Mouse (Mus musculus): ENCODE measurements at regions not wholly inside any gene's neighbourhood (a gene's known extent, or its start where the extent isn't known, plus 50 kb on each side); places are given as distances from the start of the nearest gene placed in this dataset.

DNA sequence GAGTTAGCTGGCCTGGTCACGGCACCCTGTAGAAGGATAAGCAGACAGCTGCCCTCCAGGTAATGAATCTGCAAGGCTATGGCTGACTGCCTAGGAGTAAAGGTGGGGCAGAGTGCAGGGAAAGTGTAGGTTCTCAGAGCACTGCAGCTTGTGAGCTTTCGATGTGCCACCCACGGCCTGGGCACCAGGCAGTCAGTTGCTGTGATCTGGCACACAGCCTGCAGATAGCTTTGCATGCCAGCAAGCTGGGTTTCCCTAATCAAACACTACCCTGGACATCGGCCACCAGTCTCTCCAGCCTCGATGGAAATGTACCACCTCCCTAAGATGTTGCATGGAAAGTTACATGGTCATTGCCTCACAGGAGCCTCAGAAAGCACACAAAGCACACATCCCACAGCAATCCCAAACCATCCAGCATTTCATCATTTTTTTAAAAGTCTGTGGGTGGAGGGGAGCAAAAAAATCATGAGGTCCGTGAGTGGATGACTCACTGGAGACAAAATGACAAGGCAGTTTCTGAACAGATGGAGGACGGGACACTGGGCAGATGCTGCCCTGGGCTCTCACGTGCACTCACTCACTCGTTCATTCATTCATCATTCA, 112.7 kb downstream of the Ets2 start:
- H3K9me3 ChIP-seq (ENCODE audit: low read length), result no peaks in the 10 kb centered on the region
- H3K4me1 ChIP-seq (ENCODE audit: insufficient read depth), result 0 out of 2 replicates have a peak, but pooled peaks cover 3% of the 10 kb centered on the region
- 59% methylated on average over 9 of the region's 9 CpGs for WGBS
- H3K4me2 ChIP-seq (ENCODE audit: low read depth), result no peak overlapping the region
- no peak overlapping the region for H3K9ac ChIP-seq
- no peak overlapping the region for H3K27ac ChIP-seq (ENCODE audit: low read depth, low read length)
- ATAC-seq (no peak), DNase-seq (no peak)
- no peaks in the 10 kb centered on the region for H3K36me3 ChIP-seq (ENCODE audit: insufficient read depth)
- no peak for TF ChIP-seq CTCF (IDR thresholded peaks at IDR 0.05; ENCODE audit: low read depth)
- no peaks in the 10 kb centered on the region for H3K27me3 ChIP-seq (ENCODE audit: insufficient read depth, low read length)
- H3K4me3 ChIP-seq (ENCODE audit: low read depth, low read length), result no peak overlapping the region

DNA sequence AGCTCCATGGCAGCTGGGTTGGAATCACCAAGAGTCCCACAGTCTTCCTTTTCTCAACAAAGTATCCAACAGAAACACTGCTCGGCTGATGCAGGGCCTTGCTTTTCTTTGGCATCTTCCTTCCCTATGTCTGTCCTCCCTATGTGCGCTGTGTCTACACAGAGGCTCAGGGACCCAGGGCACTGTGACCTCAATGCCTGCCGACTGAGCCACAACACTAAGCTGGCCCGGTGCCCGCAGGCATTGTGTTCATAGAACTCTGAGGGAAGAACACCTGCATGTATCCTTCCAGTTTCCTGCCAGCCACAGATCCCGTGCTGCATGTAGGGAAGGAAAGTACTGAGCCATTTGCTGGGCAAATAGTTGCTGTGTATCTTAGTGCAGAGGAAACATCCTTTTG, 109.2 kb downstream of the Ets2 start:
- Histone ChIP-seq H3K9ac (no peak overlapping the region), H3K9me3 (ENCODE audit: low read length) (no peaks in the 10 kb centered on the region), H3K27ac (ENCODE audit: low read depth, low read length) (no peak overlapping the region), H3K4me2 (ENCODE audit: low read depth) (no peak overlapping the region), H3K36me3 (ENCODE audit: insufficient read depth) (no peaks in the 10 kb centered on the region), H3K27me3 (ENCODE audit: insufficient read depth, low read length) (no peaks in the 10 kb centered on the region), H3K4me1 (ENCODE audit: insufficient read depth) (0 out of 2 replicates have a peak, but pooled peaks cover 3% of the 10 kb centered on the region), H3K4me3 (ENCODE audit: low read depth, low read length) (no peak overlapping the region)
- DNase-seq (no peak), ATAC-seq (no peak)
- no peak for TF ChIP-seq CTCF (IDR thresholded peaks at IDR 0.05; ENCODE audit: low read depth)
- 47% methylated on average over 6 of the region's 6 CpGs for WGBS

- Histone ChIP-seq H3K4me1 (ENCODE audit: insufficient read depth) (0 out of 2 replicates have a peak, but pooled peaks cover 3% of the 10 kb centered on the region), H3K36me3 (ENCODE audit: insufficient read depth) (no peaks in the 10 kb centered on the region), H3K9me3 (ENCODE audit: low read length) (no peaks in the 10 kb centered on the region), H3K9ac (no peak overlapping the region), H3K4me3 (ENCODE audit: low read depth, low read length) (no peak overlapping the region), H3K4me2 (ENCODE audit: low read depth) (no peak overlapping the region), H3K27me3 (ENCODE audit: insufficient read depth, low read length) (no peaks in the 10 kb centered on the region), H3K27ac (ENCODE audit: low read depth, low read length) (no peak overlapping the region)
- ATAC-seq, result no peak
- 96% methylated on average over 21 of the region's 21 CpGs for WGBS
- no peak for TF ChIP-seq CTCF (IDR thresholded peaks at IDR 0.05; ENCODE audit: low read depth)
- DNase-seq, result no peak
These were observed 107.4 kb downstream of the Ets2 start for GRCm38 (mm10) chr16:95809127-95809876.

GRCm38 (mm10) chr16:95806510-95806909, 104.6 kb downstream of the Ets2 start:
- DNase-seq, result no peak
- H3K36me3 ChIP-seq (ENCODE audit: insufficient read depth), result no peaks in the 10 kb centered on the region
- no peak overlapping the region for H3K9ac ChIP-seq
- ATAC-seq, result no peak
- H3K27ac ChIP-seq (ENCODE audit: low read depth, low read length), result no peak overlapping the region
- 80% methylated on average over 5 of the region's 5 CpGs for WGBS
- TF ChIP-seq CTCF (IDR thresholded peaks at IDR 0.05; ENCODE audit: low read depth), result no peak
- no peak overlapping the region for H3K4me3 ChIP-seq (ENCODE audit: low read depth, low read length)
- H3K9me3 ChIP-seq (ENCODE audit: low read length), result no peaks in the 10 kb centered on the region
- H3K27me3 ChIP-seq (ENCODE audit: insufficient read depth, low read length), result no peaks in the 10 kb centered on the region
- 0 out of 2 replicates have a peak, but pooled peaks cover 3% of the 10 kb centered on the region for H3K4me1 ChIP-seq (ENCODE audit: insufficient read depth)
- H3K4me2 ChIP-seq (ENCODE audit: low read depth), result no peak overlapping the region

DNA sequence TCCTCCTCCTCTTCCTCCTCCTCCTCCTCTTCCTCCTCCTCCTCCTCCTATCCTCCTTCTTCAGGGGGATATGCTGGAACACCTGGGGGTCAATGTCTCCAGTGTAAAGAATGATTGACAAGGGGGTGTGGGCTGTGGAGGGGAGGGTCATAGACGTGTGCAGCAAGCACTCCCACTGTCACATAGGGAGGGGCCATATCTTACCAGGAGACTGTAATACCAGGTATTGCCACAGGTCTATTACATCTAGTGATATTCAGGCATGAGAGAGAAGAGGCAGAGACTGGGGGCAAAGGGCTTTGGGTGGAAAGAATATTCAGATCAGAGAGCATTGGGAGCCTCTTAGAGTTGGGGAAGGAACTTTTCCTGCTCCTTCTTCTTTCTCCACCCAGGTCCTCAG, 102.3 kb downstream of the Ets2 start:
- no peaks in the 10 kb centered on the region for H3K9me3 ChIP-seq (ENCODE audit: low read length)
- H3K4me2 ChIP-seq (ENCODE audit: low read depth), result no peak overlapping the region
- no peak overlapping the region for H3K27ac ChIP-seq (ENCODE audit: low read depth, low read length)
- H3K36me3 ChIP-seq (ENCODE audit: insufficient read depth), result no peaks in the 10 kb centered on the region
- ATAC-seq (no peak), DNase-seq (no peak)
- H3K4me3 ChIP-seq (ENCODE audit: low read depth, low read length), result no peak overlapping the region
- no peaks in the 10 kb centered on the region for H3K27me3 ChIP-seq (ENCODE audit: insufficient read depth, low read length)
- no peak for TF ChIP-seq CTCF (IDR thresholded peaks at IDR 0.05; ENCODE audit: low read depth)
- H3K9ac ChIP-seq, result no peak overlapping the region
- WGBS, result 13% methylated on average over 1 of the region's 1 CpGs
- H3K4me1 ChIP-seq (ENCODE audit: insufficient read depth), result no peaks in the 10 kb centered on the region

DNA sequence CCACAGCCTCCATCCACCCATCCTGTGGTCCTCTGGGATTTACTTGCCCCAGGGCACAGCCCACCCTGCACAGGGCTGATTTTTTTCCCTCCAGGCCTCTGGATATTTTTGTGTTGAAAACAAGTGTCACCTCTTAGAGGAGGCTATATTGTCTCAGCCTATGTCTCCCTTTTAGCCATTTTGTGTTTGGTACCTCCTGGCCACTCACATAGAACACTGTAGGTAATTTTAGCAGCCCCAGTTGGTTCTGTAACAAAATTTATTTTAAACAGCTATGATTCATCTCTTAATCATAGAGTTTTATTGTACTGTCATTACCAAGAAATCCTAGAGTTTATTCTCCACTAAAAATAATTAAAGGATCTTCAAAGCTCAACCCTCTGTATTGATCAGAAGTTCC, 100.8 kb downstream of the Ets2 start:
- Histone ChIP-seq H3K4me3 (ENCODE audit: low read depth, low read length) (no peak overlapping the region), H3K4me1 (ENCODE audit: insufficient read depth) (no peaks in the 10 kb centered on the region), H3K27me3 (ENCODE audit: insufficient read depth, low read length) (no peaks in the 10 kb centered on the region), H3K9me3 (ENCODE audit: low read length) (no peaks in the 10 kb centered on the region), H3K36me3 (ENCODE audit: insufficient read depth) (no peaks in the 10 kb centered on the region), H3K9ac (no peak overlapping the region), H3K27ac (ENCODE audit: low read depth, low read length) (no peak overlapping the region), H3K4me2 (ENCODE audit: low read depth) (no peak overlapping the region)
- no peak for TF ChIP-seq CTCF (IDR thresholded peaks at IDR 0.05; ENCODE audit: low read depth)
- ATAC-seq (no peak), DNase-seq (no peak)

DNA sequence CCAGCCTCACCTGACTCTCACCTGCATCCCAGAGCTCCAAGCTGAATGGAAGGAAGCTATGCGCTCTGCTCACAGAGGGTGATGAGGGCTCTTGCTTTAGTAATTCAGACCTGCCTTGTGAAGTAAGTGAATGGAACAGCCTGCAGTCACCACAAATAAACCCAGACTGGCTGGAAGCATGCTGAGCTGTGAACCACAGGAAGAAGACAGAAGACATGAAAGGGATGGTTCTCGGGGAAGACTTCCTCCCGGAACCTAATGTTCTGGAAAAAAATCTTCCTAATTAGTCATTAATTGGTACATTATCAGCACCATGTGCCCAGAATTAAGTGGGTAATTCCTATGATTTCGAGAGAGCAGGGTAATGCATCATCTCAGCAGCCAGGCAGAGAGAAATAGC, 100.3 kb downstream of the Ets2 start:
- Histone ChIP-seq H3K36me3 (ENCODE audit: insufficient read depth) (no peaks in the 10 kb centered on the region), H3K9me3 (ENCODE audit: low read length) (no peaks in the 10 kb centered on the region), H3K27me3 (ENCODE audit: insufficient read depth, low read length) (no peaks in the 10 kb centered on the region), H3K9ac (no peak overlapping the region), H3K4me2 (ENCODE audit: low read depth) (no peak overlapping the region), H3K4me3 (ENCODE audit: low read depth, low read length) (no peak overlapping the region), H3K27ac (ENCODE audit: low read depth, low read length) (no peak overlapping the region), H3K4me1 (ENCODE audit: insufficient read depth) (no peaks in the 10 kb centered on the region)
- no peak for ATAC-seq
- TF ChIP-seq CTCF (IDR thresholded peaks at IDR 0.05; ENCODE audit: low read depth), result no peak
- no peak for DNase-seq
- WGBS, result 36% methylated on average over 4 of the region's 4 CpGs
